Mouse (Mus musculus) liver, embryonic 14.5 days (tissue): ENCODE results near the gene Ephb4. TPM values are rescaled to one million over a fixed set of nuclear protein-coding genes. Genes with fewer than 3 reads are reported as not detected.

Experiments
- ATAC-seq: fragments of 200-750 bp; cut with Nextera tagmentation; 2 replicates; pipeline ENCODE4 v1.8.0; 2017; ENCODE audit warnings: moderate number of reproducible peaks, mild to moderate bottlenecking, moderate library complexity; ENCODE audit not compliant: insufficient read depth
- DNase-seq, 3 experiments: peaks; one replicate each; pipeline ENCODE4 v3.0.0-alpha.2; 2012 to 2013; ENCODE audit warnings: low read depth in 3 of 3, low spot score in 3 of 3
- H3K27ac ChIP-seq: fragments of 300-500 bp; sonication (generic); 2 replicates; pipeline ENCODE4 v1.5.1; 2014; ENCODE audit warnings: moderate library complexity, mild to moderate bottlenecking, control low read depth, inconsistent platforms
- H3K27me3 ChIP-seq: fragments of 300-500 bp; sonication (generic); 2 replicates; pipeline ENCODE4 v1.6.1; 2014; ENCODE audit warnings: mild to moderate bottlenecking, low read length, moderate library complexity; ENCODE audit not compliant: control insufficient read depth, insufficient read depth
- H3K36me3 ChIP-seq: fragments of 300-500 bp; sonication (generic); replicated peaks from 2 replicates; pipeline ENCODE4 v1.6.1; 2014; ENCODE audit warnings: low read depth; ENCODE audit not compliant: control insufficient read depth, insufficient read depth
- H3K4me1 ChIP-seq, 2 experiments: fragments of 200-500 bp in 1 of 2; fragments of 300-500 bp in 1 of 2; sonication (generic) in 1 of 2; replicated peaks; 2 replicates each; pipeline ENCODE4 v1.6.1; 2012 to 2014; ENCODE audit warnings: antibody characterized with exemption in 1 of 2, inconsistent platforms in 1 of 2, low read length in 1 of 2; ENCODE audit not compliant: control insufficient read depth in 2 of 2, insufficient read depth in 2 of 2
- H3K4me2 ChIP-seq: fragments of 300-500 bp; sonication (generic); 2 replicates; pipeline ENCODE4 v1.6.1; 2014; ENCODE audit warnings: low read depth, mild to moderate bottlenecking, control low read depth, moderate library complexity
- H3K4me3 ChIP-seq, 2 experiments: fragments of 200-500 bp in 1 of 2; fragments of 300-500 bp in 1 of 2; sonication (generic) in 1 of 2; 2 replicates each; pipeline ENCODE4 v1.5.1; 2012 to 2014; ENCODE audit warnings: low read depth in 2 of 2, low read length in 2 of 2, mild to moderate bottlenecking in 2 of 2, control low read depth in 1 of 2, inconsistent platforms in 1 of 2, moderate library complexity in 1 of 2; ENCODE audit not compliant: insufficient read depth in 1 of 2
- H3K9ac ChIP-seq: fragments of 300-500 bp; sonication (generic); replicated peaks from 2 replicates; pipeline ENCODE4 v1.6.1; 2014; ENCODE audit warnings: mild to moderate bottlenecking, control low read depth, moderate library complexity
- H3K9me3 ChIP-seq: fragments of 300-500 bp; sonication (generic); 2 replicates; pipeline ENCODE4 v1.6.1; 2016; ENCODE audit warnings: low read length, mixed read lengths; ENCODE audit not compliant: control insufficient read depth
- CTCF ChIP-seq: IDR thresholded peaks from 2 replicates; pipeline ENCODE4 v1.5.1; 2016; ENCODE audit warnings: antibody characterized with exemption, low read depth, control low read depth
- EP300 ChIP-seq: IDR thresholded peaks from 2 replicates; pipeline ENCODE4 v1.6.1; 2016; ENCODE audit warnings: antibody characterized with exemption, low read depth
- WGBS: fragments of 180-500 bp; shearing (Covaris S2); extraction: QIAGEN DNeasy Blood & Tissue Kit; methylation state at CpG from one replicate; pipeline ENCODE4 v1.1.7; 2014; ENCODE audit not compliant: insufficient replicate concordance; 5-methylcytosine and 5-hydroxymethylcytosine counted together
- polyA plus RNA-seq, 2 experiments: library from polyadenylated mRNA; depleted of rRNA in 1 of 2; stranded (reverse) in 1 of 2; unstranded in 1 of 2; fragments of >200 nt; fragmentation: Nextera tagmentation in 1 of 2; extraction: Ambion mirVana in 1 of 2; gene quantifications; 2 replicates each; pipeline versions ENCODE4 v1.2.1 to v1.2.3; 2012 to 2014

Ephb4 gene
- polyA plus RNA-seq, 2 experiments: 5.7 to 7.8 TPM

GRCm38 (mm10) chr5:137376198-137376597, 26.3 kb downstream of the Ephb4 start:
- Histone ChIP-seq H3K4me2 (no peak overlapping the region), H3K36me3 (no peaks in the 10 kb centered on the region), H3K4me1 (no peaks in the 10 kb centered on the region), H3K9me3 (no peaks in the 10 kb centered on the region), H3K9ac (no peak overlapping the region), H3K27me3 (no peaks in the 10 kb centered on the region), H3K4me3 (no peak overlapping the region), H3K27ac (no peak overlapping the region)
- no peak for TF ChIP-seq EP300
- TF ChIP-seq CTCF: peak; percentile 30
- DNase-seq (no peak), ATAC-seq (peak; percentile 17; the same call in 1 of the 2 replicates)
- WGBS: 36% methylated on average over 7 of the region's 7 CpGs

- no peak overlapping the region for H3K4me2 ChIP-seq
- no peaks in the 10 kb centered on the region for H3K9me3 ChIP-seq
- TF ChIP-seq EP300 (no peak), CTCF (no peak)
- H3K36me3 ChIP-seq: no peaks in the 10 kb centered on the region
- H3K27me3 ChIP-seq: no peaks in the 10 kb centered on the region
- no peaks in the 10 kb centered on the region for H3K4me1 ChIP-seq
- H3K9ac ChIP-seq: no peak overlapping the region
- ATAC-seq (0 out of 2 replicates have a peak, but pooled peaks have one; percentile 26), DNase-seq (no peak)
- WGBS: 57% methylated on average over 9 of the region's 9 CpGs
- H3K4me3 ChIP-seq: no peak overlapping the region
- no peak overlapping the region for H3K27ac ChIP-seq
Observed at GRCm38 (mm10) chr5:137376722-137377121, 26.8 kb downstream of the Ephb4 start.

GRCm38 (mm10) chr5:137377176-137377575, 27.3 kb downstream of the Ephb4 start:
- TF ChIP-seq CTCF (no peak), EP300 (no peak)
- Histone ChIP-seq H3K9ac (no peak overlapping the region), H3K4me2 (no peak overlapping the region), H3K27ac (no peak overlapping the region), H3K36me3 (no peaks in the 10 kb centered on the region), H3K4me3 (no peak overlapping the region), H3K9me3 (no peaks in the 10 kb centered on the region), H3K27me3 (no peaks in the 10 kb centered on the region), H3K4me1 (no peaks in the 10 kb centered on the region)
- 0 out of 2 replicates have a peak, but pooled peaks have one; percentile 11 for ATAC-seq
- DNase-seq: no peak
- 14% methylated on average over 10 of the region's 11 CpGs for WGBS

GRCm38 (mm10) chr5:137377603-137378002, 27.7 kb downstream of the Ephb4 start:
- Histone ChIP-seq H3K36me3 (no peaks in the 10 kb centered on the region), H3K4me3 (no peak overlapping the region), H3K9me3 (no peaks in the 10 kb centered on the region), H3K9ac (no peak overlapping the region), H3K4me1 (no peaks in the 10 kb centered on the region), H3K4me2 (no peak overlapping the region), H3K27ac (no peak overlapping the region), H3K27me3 (no peaks in the 10 kb centered on the region)
- DNase-seq (no peak), ATAC-seq (no peak)
- 31% methylated on average over 10 of the region's 15 CpGs for WGBS
- TF ChIP-seq CTCF (no peak), EP300 (no peak)

GRCm38 (mm10) chr5:137381152-137381551, 31.2 kb downstream of the Ephb4 start:
- peak; percentile 22 to 36 (median 31) for DNase-seq
- no peak for ATAC-seq

More at GRCm38 (mm10) chr5:137381152-137381551, 31.2 kb downstream of the Ephb4 start:
- TF ChIP-seq CTCF (peak; percentile 87), EP300 (no peak)
- H3K27me3 ChIP-seq: no peaks in the 10 kb centered on the region
- 45% methylated on average over 4 of the region's 4 CpGs for WGBS
- no peaks in the 10 kb centered on the region for H3K36me3 ChIP-seq
- H3K9me3 ChIP-seq: no peaks in the 10 kb centered on the region
- no peak overlapping the region for H3K4me2 ChIP-seq
- no peak overlapping the region for H3K9ac ChIP-seq
- no peaks in the 10 kb centered on the region for H3K4me1 ChIP-seq
- H3K27ac ChIP-seq: no peak overlapping the region
- no peak overlapping the region for H3K4me3 ChIP-seq
